Mouse (Mus musculus) 3134 (cell line): ENCODE measurements at regions not wholly inside any gene's neighbourhood (a gene's known extent, or its start where the extent isn't known, plus 50 kb on each side); places are given as distances from the start of the nearest gene placed in this dataset.

Experiments
- DNase-seq: peaks from one replicate; pipeline ENCODE4 v3.0.0-alpha.2; 2011; ENCODE audit warnings: low spot score; ENCODE audit not compliant: insufficient read length; ENCODE audit errors: extremely low read depth

GRCm38 (mm10) chr15:63724543-63725186, 120.3 kb downstream of the Gsdmc2 start:
- DNase-seq, result no peak

GRCm38 (mm10) chr15:63722991-63723390, 122.0 kb downstream of the Gsdmc2 start:
- DNase-seq, result peak; percentile 72

DNA sequence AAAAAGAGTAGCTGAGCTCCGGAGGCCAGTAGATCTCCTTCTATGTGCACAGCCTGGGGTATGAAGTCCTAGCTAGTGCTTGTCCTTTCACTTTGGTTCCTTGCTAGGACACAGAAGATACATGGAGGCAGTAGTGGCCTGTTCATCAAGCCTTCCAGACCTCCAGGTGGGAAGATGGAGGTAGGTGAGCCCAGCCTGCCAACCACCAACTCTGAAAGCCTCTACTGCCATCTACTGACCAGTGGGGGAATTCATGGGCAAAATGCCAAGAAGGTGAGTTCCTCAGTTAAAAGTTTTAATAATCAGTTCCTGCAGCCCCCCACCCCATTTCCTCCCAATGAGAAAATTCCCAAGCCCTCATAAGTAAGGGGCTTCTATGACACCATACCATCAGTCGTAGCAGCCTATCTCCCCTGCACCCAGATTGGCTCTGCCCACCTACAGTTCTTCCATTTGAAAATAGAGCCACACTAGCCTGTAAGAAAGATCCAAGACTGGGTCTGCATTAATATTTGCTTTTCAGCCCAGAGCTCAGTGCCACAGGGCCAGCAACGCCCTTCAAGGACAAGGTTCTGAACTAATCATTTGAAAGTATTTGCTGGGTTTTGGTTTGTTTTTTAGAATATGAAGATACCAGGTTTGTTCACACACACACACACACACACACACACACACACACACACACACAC, 123.2 kb downstream of the Gsdmc2 start:
- peak; percentile 43 for DNase-seq

- DNase-seq, result no peak
Observed at GRCm38 (mm10) chr15:63717812-63718211, 127.2 kb downstream of the Gsdmc2 start.

DNA sequence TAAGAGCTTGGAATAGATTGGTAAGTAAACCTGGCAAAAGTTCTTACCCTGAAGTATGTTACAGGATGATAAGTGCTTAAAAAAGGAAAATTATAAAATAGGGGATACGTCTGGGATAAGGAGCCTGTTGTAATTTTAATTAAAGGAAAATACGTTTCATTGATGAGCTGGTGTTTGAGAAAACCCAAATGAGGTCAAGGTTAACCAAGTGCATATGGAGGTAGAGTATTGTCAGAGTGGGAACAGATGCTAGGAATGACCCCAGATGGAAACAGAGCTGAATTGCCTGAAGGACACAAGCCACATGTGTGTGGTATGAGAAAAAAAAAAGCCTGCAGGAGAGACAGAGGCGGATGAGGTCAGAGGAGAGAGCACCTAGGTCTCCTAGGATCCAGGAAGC, 131.3 kb downstream of the Gsdmc2 start:
- no peak for DNase-seq

GRCm38 (mm10) chr15:63710381-63710780, 134.6 kb downstream of the Gsdmc2 start:
- DNase-seq, result no peak

DNA sequence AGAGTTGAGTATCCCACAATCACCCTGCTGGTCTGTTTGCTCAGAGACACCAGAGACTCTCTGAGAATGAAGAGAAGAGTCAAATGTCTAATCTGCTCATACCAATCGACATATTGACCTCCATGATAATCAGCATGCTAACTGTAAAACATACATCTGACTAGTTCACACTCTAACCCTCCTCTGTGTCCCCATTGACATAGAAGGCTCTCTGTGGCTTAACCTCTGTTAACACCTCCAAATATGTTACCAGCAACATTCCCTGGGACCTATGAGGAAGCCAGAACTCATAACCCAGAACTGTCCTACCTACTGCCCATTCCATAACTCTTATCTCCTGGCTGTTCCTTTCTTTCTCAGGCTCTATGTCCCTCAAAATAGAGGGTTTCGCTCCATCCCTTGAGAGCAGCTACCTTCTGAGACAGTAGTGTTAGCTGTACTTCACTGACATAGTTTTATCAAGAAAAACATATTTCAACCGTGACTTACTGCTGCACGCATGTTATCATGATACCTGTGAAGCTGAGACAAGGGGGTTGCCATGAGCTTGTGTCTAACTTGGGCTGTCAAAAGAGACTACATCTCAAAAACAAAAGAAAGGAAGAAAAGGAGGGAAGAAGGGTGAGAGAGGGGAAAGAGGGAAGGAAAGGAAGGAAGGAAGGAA, 135.6 kb downstream of the Gsdmc2 start:
- DNase-seq, result no peak

GRCm38 (mm10) chr15:63704636-63705035, 140.3 kb downstream of the Gsdmc2 start:
- DNase-seq, result no peak

- DNase-seq, result no peak
Observed at GRCm38 (mm10) chr15:63697831-63698230, 147.1 kb downstream of the Gsdmc2 start.

- no peak for DNase-seq
Observed at GRCm38 (mm10) chr15:63694150-63694549, 150.8 kb downstream of the Gsdmc2 start.

DNA sequence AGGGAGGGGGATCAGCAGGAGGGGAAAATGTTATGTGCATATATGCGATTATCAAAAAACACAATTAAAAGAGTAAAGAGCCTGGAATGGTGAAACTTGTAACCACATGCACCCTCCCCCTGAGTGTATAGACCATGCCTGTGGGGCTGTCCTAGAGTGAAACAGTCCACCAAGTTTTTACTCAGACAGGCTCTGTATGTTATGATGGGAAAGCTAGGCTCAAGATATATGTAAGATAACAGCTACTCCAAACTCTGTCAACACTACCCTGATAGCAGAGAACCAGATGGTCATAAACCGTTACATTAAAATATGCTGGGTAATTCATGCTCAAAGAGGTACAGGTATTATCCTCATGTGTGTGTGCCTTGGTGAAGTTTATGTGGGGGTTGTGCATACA, 151.4 kb downstream of the Gsdmc2 start:
- no peak for DNase-seq

- no peak for DNase-seq
Observed at GRCm38 (mm10) chr15:63692491-63693295, 152.3 kb downstream of the Gsdmc2 start.

- no peak for DNase-seq
Observed at GRCm38 (mm10) chr15:63689788-63690575, 155.0 kb downstream of the Gsdmc2 start.

DNA sequence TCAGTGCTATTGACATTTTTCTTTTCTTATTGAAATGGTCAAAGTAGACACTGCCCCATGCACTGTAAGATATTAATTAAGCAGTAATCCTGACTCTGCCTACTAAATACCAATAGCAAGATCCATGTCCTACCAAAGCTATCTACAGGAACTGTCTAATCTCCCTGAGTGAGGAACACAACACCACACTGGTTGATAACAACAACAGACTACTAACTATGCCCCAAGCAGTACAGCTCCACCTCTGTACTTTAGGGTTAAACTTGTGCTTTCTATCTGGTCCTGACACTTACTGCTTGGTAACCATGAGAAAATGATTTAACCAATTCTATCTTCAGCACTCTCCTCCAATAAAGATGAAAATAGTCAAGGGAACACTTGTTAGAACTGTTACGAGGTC, 157.1 kb downstream of the Gsdmc2 start:
- no peak for DNase-seq

- DNase-seq, result no peak
Observed at GRCm38 (mm10) chr15:63686954-63687562, 157.9 kb downstream of the Gsdmc2 start.

DNA sequence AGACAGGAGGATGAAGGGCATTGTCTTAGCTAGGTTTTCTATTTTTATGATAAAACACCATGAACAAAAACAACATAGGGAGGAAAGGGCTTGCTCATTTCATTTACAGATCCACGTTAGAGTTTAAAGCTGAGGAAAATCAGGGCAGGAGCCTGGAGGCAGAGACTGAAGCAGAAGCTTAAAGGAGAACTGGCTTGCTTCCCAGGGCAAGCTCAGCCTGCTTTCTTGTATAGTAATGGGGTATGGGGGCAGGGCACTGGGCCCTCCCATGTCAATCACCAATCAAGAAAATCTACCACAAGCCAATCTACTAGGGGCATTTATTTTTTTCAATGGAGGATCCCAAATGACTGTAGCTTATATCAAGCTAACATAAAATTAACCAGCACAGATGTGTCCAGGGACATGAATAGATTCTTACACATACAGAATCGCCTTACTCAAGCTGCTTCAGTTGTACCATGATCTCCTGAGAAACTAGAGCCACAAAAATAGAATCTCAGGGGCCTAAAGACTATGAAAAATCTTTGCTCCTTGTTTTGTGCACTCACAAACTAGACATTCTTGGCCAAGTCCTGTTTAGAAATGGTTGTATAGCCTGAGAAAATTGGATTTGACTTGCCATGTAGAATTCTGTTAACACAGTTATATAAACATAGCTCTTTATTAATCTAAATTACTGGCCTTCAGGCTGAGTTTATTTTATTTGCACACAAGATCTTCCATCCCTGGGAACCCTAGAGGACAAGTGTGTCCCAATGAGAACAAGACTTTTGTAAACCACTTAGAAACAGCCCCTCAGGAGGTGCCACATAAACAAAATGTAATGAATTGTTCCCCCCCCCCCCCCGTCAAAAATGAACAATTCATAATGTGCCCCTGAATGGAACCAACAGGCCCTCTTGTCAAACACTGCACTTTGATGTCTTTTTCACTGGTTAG, 164.7 kb downstream of the Gsdmc2 start:
- DNase-seq, result no peak

DNA sequence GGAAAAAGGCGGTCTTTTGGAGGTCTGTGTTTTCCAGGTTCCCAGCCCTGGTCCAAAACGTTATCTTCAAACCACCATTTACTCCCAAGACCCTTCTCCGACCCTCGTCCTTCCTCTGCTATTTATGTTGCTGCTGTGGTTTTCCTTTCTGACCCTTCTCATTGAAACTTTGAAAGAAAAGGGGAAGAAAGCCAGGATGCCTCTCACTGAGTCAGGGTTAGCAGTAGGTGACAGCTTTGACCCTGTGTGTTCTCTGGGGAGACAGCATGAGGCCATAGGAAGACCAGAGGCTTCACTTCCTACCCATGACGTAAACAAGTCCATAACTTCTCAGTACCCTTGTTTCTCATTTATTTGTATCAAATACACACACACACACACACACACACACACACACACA, 166.1 kb downstream of the Gsdmc2 start:
- DNase-seq, result no peak

GRCm38 (mm10) chr15:63675491-63676036, 169.4 kb downstream of the Gsdmc2 start:
- no peak for DNase-seq

DNA sequence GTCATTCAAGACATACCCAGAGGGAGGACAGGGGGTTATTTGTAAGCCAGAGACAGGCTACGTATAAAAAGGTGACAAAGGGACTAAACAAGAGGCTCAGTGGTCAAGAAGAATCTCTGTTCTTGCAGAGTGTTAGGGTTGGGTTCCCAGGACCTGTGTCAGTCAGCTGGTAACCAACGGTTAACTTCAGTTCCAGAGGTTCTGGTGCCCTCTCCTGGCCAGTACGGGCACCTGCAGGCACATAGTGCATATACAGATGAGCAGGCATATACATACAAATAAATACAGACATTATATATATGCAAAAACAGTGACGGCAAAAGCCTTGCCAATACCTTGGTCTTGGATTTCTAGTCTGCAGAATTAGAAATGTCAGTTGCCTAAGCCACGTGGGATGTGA, 170.6 kb downstream of the Gsdmc2 start:
- no peak for DNase-seq
